Mouse (Mus musculus) kidney, postnatal 14 days (tissue): ENCODE measurements around the gene Chd1.
"Not testable (repeated sequence)": the region's sequence is repeated elsewhere in the genome, so short reads cannot be mapped to it uniquely, and the experiment has no call there.

Experiments
- DNase-seq: peaks from one replicate; pipeline ENCODE4 v3.0.0; 2022; ENCODE audit warnings: mixed read lengths

Chd1 gene

DNA sequence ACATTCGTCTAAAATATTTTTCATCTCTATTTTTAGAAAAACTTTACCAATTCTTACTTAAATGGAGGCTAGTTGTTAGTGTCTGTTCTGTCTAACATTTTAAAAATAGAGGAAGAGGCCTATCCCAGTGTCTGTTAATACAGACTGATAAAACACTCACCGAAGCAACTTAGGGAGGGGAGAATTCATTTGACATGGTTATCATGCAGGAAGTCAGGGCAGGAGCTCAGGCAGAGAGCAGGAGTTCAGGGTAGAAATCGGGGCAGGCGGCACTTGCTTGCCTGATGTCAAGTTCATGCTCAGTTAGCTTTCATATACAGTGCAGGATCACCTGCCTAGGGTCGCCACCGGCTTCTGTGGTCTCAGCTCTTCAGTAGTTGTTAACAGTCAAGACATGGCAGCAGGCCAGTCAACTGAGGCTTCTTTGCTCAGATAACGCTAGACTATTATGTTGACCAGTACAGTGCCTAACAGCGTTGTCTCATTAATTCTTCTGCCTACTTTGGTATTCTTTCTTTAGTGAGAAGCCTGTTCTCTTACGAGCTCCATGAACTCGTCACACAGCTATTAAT, 32.7 kb downstream of the Chd1 start:
- no peak for DNase-seq

DNA sequence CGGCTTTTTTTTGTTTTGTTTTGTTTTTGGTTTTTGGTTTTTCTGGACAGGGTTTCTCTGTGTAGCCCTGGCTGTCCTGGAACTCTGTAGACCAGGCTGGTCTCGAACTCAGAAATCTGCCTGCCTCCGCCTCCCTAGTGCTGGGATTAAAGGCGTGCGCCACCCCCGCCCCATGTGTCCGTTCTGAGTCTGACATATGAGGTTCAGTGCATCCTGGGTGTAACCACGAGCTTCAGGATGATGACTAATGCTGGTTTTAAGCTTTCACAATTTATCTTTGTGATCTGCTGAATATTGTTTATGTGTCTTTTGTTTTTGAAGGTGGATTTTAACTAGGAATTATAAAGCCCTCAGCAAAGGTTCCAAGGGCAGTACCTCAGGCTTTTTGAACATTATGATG, 37.1 kb downstream of the Chd1 start:
- no peak for DNase-seq

DNA sequence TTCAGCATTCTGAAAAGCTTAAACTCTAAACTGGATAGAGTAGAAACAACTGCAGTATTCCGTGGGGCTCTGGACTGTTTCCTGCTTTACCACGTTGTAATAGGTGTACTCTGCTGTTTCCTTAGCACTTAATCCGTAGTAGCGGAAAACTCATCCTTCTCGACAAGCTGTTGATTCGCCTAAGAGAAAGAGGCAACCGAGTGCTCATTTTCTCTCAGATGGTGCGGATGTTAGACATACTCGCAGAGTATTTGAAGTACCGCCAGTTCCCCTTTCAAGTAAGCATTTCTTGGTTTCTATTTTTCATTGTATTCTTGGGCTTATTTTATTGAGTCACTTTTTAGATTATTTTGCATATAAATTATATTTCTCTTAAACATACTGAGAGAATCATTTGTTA, 38.2 kb downstream of the Chd1 start:
- no peak for DNase-seq

DNA sequence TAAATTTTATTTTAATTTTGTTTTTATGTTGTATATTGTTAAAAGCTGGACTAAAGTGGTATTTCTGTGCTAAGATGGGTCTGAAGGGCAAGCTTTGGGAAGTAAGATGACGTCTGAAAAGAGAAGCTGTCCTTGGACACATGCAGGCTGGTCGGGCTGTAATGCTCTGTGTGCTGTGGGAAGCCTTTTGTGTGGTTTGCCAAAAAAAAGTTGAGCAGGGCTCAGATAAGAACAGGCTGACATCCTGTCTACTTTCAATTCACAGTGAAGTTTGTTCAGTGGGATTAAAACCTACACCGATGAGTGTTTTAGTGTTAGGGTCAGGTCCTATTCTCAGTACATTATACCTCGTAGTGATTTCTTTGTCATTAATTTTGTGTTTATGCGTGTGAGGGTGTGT, 38.6 kb downstream of the Chd1 start:
- DNase-seq: no peak

DNA sequence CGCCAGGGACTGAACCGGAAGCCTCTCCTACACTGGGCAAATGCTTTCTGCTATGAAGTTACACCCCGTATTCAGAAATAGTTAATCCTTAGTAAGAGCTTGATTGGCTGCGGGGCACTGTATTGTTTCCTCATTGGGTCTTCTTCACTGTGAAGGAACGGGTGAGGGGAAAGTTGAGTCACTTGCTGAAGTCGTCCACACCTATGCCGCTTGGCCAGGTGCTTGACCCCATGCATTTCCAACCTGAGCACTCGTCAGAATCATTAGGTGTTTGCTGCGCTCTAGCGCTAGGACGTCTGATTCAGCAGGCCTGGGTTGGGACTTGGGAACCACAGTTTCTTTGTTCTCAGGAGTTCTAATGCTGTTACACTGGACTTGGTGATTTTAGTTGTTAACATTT, 41.9 kb downstream of the Chd1 start:
- no peak for DNase-seq

DNA sequence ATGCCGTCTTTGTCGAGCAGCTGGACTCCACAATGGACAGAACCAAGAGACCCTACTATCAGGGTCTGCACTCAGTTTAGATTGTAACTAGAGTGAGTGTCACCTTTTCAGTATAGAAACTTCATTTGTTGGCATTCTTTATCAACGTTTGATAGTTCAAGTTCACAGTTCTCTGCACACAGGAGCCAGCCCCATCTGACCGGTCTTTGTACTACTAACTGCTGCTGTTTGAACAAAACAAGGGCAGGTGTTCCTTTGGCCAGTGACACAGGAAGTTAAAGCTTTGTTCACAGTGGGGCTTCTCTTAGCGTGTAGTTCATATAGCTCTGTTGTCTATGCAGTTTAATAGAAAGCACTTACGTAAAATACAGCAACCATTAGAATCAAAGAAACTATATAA, 43.3 kb downstream of the Chd1 start:
- no peak for DNase-seq

DNA sequence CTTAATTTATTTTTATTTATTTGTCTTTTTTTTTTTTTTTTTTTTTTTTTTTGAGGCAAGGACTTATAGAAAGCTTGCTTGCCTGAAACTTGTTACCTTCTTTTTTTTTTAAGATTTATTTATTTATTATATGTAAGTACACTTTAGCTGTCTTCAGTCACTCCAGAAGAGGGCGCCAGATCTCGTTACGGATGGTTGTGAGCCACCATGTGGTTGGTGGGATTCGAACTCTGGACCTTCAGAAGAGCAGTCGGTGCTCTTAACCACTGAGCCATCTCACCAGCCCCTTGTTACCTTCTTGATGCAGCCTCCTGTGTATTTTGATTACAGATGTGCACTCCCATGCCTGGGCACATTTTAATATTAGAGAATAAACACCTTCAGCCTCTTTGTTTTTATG, 46.5 kb downstream of the Chd1 start:
- not testable (repeated sequence) for DNase-seq

DNA sequence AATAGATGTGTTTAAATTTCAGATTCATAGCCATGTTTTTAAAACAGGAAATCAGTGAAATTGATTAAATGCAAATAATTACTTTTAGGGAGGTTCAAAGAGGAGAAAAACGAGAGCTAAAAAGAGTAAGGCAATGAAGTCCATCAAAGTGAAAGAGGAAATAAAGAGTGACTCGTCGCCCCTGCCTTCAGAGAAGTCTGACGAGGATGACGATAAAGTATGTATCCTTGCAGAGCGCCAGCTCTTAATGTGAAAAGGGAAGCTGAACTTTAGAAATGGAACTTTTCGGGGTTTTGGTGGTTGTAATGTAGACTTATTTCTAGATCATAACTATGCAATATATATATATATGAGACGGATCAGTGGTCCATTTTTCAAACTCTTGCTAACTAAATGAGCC, 56.4 kb downstream of the Chd1 start:
- DNase-seq: no peak

DNA sequence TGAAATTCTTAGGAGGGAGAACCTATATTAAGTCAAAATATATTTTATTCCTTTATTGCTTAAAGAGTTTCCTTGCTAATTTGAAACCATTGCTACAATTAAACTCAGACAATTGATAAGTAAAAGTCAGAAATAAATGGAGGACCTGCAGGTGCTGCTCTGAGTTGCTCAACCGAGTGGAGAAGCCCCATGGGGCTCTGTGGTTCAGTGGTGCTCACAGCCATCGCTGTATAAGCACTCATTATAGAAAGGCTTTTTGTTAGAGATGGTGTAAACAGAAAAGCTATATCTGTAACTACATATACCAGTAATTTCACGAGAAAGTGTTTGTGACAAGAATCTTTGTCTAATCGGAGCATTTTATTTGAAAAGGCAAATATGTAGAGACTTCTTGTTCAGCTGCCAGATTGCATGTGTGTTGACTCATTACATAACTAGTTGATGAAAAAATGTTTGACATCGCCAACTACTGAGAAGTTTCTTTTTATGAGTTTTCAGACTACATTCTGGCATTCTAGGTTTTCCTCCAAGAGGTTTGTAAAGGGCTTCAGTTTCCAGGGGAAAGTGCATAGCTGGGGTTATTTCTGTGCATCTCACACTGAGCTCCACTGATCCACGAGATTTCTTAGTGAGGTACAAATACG, 64.4 kb downstream of the Chd1 start:
- no peak for DNase-seq

DNA sequence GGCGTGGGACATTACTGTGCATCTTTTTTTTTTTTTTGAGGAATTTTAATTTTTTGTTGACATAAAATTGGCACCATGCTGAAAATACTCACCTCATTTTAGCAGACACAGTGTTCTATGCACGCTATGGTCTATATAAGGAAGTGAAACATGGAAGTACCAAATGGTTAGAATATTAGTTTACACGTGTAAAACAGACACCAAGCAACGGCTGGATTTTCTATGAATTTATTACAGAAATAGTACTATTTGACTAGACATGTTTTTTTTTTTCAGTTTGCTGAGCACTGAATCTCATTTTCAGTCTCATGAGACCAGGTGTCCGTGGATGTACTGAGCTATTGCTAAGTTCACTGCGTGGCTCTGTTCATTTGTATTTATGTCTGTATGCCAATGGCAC, 69.2 kb downstream of the Chd1 start:
- no peak for DNase-seq

DNA sequence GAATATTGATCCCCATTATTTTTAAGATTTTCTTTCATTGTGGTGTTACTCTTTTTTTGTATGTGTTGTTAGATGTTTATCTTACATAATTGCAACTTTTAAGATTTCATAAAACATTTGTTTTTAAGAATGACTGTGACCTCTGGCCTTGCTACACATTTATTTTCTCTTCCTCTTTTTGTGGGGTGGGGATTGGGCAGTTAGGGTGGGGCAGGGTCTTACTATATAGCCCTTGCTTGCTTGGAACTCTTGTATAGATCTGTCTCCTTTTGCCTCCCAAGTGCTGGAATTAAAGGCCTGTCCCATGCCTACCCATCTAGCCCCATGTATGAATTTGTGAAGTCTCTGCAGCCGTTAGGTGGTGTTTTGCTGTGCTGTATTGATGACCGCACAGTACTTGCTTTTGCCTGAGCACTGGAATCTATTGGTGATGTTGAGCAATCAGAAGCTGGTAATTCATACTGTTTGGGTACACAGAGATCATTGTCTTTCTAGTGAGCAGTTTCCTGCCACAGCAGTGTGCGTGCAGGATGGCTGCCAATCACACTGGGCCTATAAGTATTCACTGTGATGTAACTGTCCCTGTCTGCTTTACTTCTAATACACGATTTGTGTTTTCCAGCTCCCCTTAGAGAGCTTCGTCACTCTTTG, 69.9 kb downstream of the Chd1 start:
- no peak for DNase-seq

DNA sequence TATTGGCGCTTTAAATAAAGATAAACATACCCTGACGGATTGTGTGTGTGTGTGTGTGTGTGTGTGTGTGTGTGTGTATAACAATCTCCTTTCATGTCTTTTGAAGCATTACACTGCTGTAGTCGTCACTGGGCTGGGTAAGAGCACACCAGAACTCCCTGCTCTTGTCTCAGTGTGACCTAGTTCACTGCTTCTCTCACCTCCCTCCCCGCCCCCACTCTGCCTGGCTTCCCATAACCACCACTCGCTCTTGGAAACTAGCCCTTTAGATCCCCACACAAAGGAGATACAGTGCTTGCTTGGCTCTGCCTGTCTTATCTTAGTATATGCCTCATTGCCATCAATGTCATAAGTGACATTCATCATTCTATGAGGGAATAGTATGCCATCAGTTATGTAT, 71.6 kb downstream of the Chd1 start:
- no peak for DNase-seq

DNA sequence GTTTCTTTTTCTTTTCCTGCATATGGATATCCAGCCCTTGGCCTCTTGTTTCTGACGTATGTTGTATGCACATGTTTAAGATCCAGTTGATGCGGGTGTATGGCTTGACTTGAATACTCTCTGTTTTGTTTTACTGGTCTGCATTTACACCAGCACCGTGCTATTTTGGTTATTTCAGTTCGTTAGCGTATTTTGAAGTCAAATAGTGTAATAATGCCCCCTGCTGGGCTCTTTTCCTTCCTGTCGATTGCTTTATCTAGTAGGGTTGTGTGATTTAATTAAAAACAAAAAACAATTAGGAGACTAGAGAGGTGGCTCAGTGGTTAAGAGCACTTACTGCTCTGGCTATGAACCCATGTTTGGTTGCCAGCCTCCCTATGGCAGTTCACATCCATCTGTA, 73.2 kb downstream of the Chd1 start:
- no peak for DNase-seq

DNA sequence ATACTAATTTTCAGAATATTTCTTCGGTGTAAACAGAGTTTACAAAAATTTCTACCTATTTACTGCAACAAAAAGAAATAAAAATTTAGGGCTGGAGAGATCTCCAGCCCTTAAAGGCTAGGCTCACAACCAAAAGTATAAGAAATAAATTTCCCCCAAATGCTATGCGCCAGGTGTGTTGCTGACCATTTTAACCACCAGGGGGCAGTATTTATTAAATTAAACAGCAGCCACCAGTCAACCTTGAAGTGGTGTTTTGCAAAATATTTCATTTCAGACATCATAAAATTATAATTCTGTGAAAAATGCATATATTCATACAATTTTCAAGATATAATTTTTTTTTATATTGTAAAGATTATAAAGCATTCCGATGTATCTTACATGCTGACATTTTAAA, 82.3 kb downstream of the Chd1 start:
- DNase-seq: peak; percentile 35

DNA sequence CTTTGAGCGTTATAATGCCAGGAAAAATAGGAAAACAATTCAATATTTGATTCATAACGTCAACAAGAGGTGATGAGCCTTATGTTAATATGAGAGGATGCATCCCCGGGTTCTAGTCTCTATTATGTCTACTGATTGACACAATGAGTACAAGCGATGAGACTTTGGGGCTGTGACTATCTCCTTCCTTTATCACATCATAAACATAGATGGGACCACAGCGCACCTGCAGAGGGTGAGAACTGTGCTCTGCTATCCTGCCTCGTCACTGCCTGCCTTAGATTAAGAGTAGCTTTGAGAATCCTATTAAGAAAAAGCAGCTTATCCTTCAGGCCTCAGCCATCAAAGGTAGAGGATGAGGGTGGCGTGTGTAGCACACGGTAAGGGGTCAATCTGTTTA, 85.9 kb downstream of the Chd1 start:
- no peak for DNase-seq

DNA sequence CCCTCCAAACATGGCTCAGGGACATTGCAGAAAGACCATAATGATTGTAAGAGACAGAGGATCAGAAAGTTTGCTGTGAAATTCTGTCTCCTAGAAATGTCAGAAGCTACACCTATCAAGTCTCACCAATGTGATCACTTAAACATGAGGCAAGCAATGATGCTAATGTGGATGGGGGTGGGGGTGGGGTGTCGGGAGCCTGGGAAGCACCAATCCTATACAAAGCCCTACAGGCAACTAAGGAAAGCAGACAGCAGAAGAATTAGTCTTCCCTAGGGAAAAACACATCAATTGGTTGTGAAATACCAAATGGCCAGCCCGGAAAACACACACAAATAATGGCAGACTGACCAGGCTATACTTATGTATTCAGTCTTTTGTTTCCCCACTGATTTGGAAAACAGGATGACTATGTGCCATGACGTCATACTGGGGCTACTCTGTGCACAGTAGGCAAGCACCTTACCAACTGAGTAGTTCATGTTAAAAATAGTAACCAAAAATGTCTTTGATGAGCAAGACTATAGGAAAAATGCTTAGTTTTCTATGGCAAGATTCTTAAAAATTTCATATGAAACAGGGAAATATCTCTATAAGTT, 94.5 kb downstream of the Chd1 start:
- DNase-seq: no peak

DNA sequence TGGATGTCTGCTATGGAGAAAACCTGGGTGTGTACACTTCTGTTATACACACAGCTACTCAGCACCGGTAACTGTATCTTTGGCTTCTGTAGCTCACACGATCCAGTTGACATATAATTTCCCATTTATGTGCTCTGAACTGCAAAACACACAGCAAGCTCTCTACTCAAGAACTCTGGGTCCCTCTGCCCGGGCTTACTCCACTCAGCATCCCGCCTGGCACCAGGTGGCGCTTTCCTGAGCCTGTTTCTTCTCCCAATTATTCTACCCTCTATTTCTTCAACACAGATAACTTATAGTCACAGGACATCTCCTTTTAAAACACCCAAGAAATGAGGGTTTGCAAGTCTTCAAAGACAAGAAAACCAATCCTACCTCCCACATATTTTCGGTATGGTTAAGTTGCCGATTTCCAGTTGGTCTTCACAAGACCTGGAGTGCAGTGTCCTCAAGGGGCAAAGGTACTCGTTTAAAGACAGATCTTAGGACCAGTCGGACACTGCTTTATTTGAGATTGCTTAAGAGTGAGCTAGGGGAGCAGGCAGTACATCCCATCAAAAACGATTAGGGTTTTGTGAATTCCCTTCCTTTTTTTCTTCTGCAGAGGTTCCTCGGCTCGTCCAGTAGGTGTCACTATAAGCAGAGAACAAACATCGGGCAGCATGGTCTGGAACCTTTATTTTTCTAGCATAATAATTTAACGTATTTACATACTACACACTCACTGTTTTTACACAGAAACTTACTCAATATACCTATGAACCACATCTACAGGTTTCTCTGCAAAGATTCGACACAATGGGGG, 99.4 kb downstream of the Chd1 start:
- DNase-seq: peak; percentile 26

DNA sequence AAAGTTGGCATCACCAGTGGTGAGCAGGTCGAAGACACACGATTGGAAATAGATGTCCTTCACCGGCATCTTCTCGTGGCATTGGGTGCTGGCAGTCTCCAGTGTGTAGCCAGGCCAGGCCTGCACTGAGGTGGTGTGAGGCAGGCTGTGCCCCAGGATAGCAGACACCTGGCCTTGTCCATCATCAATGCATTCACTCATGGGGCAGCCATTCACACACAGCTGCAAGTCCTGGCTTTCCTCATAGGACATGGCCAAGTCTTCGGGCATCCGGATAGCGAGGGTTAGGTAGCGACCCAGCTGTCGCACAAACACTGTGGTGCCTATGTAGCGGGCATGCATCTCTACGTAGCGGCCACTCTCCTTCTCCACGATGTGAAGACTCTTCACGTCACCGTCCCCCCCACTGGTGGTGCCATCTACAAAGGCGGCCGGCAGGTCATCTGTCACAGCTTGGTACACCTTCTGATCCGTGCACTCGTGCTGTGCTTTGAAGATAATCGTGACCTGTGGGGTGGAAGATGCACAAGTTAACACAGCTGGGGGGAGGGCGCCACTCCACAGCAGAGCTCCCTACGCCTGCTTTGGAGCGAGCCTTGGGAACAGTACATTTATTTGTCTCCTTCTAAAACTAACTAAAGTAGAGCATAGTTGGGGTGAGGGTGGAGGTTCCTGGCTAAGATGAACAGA, 102.7 kb downstream of the Chd1 start:
- DNase-seq: no peak

DNA sequence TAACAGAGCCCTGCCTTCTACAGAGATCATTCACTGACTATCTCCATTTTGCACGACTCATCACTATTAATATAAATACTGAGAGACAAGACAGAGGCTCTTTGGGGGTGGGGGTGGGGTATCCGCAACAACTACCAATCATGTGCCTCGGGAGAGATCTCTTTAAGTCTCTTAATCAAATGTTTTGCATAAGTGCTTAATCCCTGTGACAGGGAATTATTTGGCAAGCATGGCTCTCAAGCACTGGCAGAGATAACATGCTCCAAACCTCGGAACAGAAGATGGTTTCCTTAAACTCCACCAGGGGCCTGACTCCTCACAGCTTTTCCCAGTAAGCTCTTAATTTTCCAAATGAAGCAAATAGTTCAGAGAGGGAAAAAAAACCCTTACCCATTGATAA, 103.2 kb downstream of the Chd1 start:
- no peak for DNase-seq

DNA sequence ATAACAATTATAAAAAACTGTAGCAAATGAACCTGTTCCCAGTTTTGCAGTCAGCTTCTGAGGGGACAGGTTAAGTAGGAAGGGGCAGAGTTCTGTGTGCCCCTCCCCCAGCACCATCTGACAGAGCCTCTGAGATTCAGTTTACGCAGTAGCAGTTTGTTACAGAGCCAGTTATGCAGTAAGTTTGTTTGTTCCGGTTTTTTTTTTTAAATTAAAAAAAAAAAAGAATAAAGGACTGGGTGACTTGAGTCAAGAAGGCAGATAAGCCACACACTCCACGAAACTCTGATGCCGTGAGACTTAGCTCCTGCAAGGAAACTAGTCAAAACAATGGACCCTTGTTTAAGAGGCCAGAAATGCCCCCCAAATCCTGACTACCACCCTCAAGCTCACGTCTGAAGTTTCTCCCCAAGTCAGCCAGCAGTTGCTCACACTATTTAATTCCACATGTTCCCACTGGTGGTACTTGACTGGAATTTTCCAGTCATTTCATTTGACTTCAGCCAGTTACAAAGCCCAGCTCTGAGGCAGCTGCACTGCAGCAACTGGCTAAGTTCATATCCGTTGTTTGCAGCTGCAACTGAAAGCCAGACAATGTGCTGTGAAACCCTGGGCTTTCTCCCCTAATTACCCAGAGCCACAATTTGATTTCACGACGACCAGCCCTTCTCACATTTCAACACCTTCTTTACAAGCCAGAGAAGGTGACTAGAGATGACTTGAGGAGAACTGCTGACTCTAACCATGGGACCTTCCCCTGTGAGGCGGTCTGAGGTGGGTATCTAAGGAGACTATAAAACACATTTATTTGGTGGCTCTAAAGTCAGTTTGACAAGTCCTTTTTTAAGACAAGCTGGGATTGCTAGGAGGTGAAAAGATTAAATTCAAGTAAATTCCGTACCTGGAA, 104.0 kb downstream of the Chd1 start:
- DNase-seq: peak; percentile 37

DNA sequence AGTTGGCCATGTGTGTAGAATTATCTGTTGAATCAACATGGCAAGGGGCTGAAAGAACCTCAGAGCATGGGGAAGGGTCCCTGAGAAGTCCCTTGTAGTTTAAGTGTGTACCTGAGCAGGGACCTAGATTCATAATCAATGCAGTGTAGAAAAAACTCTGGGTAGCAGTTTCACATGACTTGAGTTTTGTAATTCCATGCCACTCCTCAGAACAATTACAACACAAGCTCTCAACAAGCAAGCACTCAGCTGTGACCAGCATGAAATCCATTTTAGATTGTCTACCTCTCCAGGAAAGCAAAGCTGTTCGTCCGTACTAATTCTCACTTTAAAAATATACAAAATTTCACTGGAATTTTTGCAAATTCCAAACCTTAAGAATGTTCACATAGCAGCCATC, 105.2 kb downstream of the Chd1 start:
- DNase-seq: no peak
